Mouse (Mus musculus) megakaryocyte, embryonic 14.5 days (primary cell): ENCODE results near the gene Plekha4.

ENCODE experiments used
- FLI1 ChIP-seq: IDR thresholded peaks from 2 replicates; pipeline ENCODE4 v1.6.1; 2012; ENCODE audit warnings: low read length, inconsistent platforms, mixed read lengths
- GATA1 ChIP-seq: IDR thresholded peaks from 3 replicates; pipeline ENCODE4 v1.6.1; 2012; ENCODE audit warnings: mixed read lengths, low read length, inconsistent platforms, borderline replicate concordance

DNA sequence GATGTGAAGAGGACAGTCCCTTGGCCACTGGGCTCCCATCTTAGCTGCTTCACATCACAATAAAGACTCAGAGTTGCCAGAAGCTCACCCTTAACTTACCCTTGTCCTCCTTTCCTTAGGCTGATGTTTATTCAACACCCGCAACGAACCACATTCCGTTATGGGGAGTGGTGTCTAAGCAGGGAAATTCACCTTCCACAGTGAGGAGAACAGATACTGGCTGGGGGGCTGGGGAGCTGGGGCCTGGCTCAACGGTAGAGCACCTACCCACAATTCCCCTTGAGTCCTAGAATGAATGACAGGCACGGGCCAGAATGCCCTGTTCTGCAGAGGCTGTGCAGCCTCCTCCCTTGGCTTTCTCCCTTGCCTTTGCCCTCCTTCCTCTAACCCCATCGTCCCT, 32.8 kb downstream of the Plekha4 start:
- TF ChIP-seq FLI1 = no peak
- no peak for TF ChIP-seq GATA1
